Mouse (Mus musculus): ENCODE measurements around the gene Siae.

GRCm38 (mm10) chr9:37675287-37675686 lies 119.8 kb downstream of the Siae start:
- no peak for TF ChIP-seq POLR2A (IDR thresholded peaks at IDR 0.05; ENCODE audit: insufficient read depth, low read depth, low read length)
- no peak for TF ChIP-seq CTCF (IDR thresholded peaks at IDR 0.05)
- no peak for TF ChIP-seq EP300 (IDR thresholded peaks at IDR 0.05; ENCODE audit: insufficient read depth, low read depth, low read length)

Data from heart, adult 2 months (tissue).